Mouse (Mus musculus): ENCODE results near the gene Cplane1.
A peak's percentile ranks its signal among the peaks of the same experiment; 100 is the strongest.
"Not testable (repeated sequence)": the region's sequence is repeated elsewhere in the genome, so short reads cannot be mapped to it uniquely, and the experiment has no call there.

Gene Cplane1

GRCm38 (mm10) chr15:8168591-8169265, at the start of gene Cplane1:
TSS of gene Cplane1 (plus strand) at chr15:8169106.
- peak; percentile 96 for DNase-seq (ENCODE audit: low read depth, low spot score)

- peak; percentile 75 for DNase-seq (ENCODE audit: low read depth, low spot score)
Observed at GRCm38 (mm10) chr15:8129281-8129680, 39.6 kb upstream of the Cplane1 start.

- DNase-seq (ENCODE audit: low read depth, low spot score) = no peak
Observed at GRCm38 (mm10) chr15:8131268-8131667, 37.6 kb upstream of the Cplane1 start.

GRCm38 (mm10) chr15:8131761-8132160, 37.1 kb upstream of the Cplane1 start:
- DNase-seq (ENCODE audit: low read depth, low spot score) = peak; percentile 48

- no peak for DNase-seq (ENCODE audit: low read depth, low spot score)
Observed at GRCm38 (mm10) chr15:8135606-8136005, 33.3 kb upstream of the Cplane1 start.

- peak; percentile 73 for DNase-seq (ENCODE audit: low read depth, low spot score)
Observed at GRCm38 (mm10) chr15:8161841-8162240, 7.1 kb upstream of the Cplane1 start.

GRCm38 (mm10) chr15:8169266-8169746, 400 bp downstream of the Cplane1 start:
- no peak for DNase-seq (ENCODE audit: low read depth, low spot score)

GRCm38 (mm10) chr15:8189563-8189962, 20.7 kb downstream of the Cplane1 start:
- DNase-seq (ENCODE audit: low read depth, low spot score) = no peak

GRCm38 (mm10) chr15:8190435-8190834, 21.5 kb downstream of the Cplane1 start:
- DNase-seq (ENCODE audit: low read depth, low spot score) = no peak

- peak; percentile 66 for DNase-seq (ENCODE audit: low read depth, low spot score)
Observed at GRCm38 (mm10) chr15:8200317-8200716, 31.4 kb downstream of the Cplane1 start.

GRCm38 (mm10) chr15:8208362-8208761, 39.5 kb downstream of the Cplane1 start:
- DNase-seq (ENCODE audit: low read depth, low spot score) = no peak

GRCm38 (mm10) chr15:8214811-8215210, 45.9 kb downstream of the Cplane1 start:
- no peak for DNase-seq (ENCODE audit: low read depth, low spot score)

- DNase-seq (ENCODE audit: low read depth, low spot score) = peak; percentile 46
Observed at GRCm38 (mm10) chr15:8234167-8234566, 65.3 kb downstream of the Cplane1 start.

GRCm38 (mm10) chr15:8265946-8266345, 97.0 kb downstream of the Cplane1 start:
- no peak for DNase-seq (ENCODE audit: low read depth, low spot score)

- DNase-seq (ENCODE audit: low read depth, low spot score) = no peak
Observed at GRCm38 (mm10) chr15:8267211-8267610, 98.3 kb downstream of the Cplane1 start.

GRCm38 (mm10) chr15:8268231-8268630, 99.3 kb downstream of the Cplane1 start:
- no peak for DNase-seq (ENCODE audit: low read depth, low spot score)

- no peak for DNase-seq (ENCODE audit: low read depth, low spot score)
Observed at GRCm38 (mm10) chr15:8271952-8272351, 103.0 kb downstream of the Cplane1 start.

- DNase-seq (ENCODE audit: low read depth, low spot score) = not testable (repeated sequence)
Observed at GRCm38 (mm10) chr15:8277916-8278315, 109.0 kb downstream of the Cplane1 start.

GRCm38 (mm10) chr15:8279320-8279779, 110.4 kb downstream of the Cplane1 start:
- DNase-seq (ENCODE audit: low read depth, low spot score) = peak; percentile 30

- DNase-seq (ENCODE audit: low read depth, low spot score) = no peak
Observed at GRCm38 (mm10) chr15:8279929-8280610, 111.2 kb downstream of the Cplane1 start.

GRCm38 (mm10) chr15:8281701-8282100, 112.8 kb downstream of the Cplane1 start:
- DNase-seq (ENCODE audit: low read depth, low spot score) = no peak

- DNase-seq (ENCODE audit: low read depth, low spot score) = no peak
Observed at GRCm38 (mm10) chr15:8282155-8282554, 113.2 kb downstream of the Cplane1 start.

- no peak for DNase-seq (ENCODE audit: low read depth, low spot score)
Observed at GRCm38 (mm10) chr15:8291251-8291650, 122.3 kb downstream of the Cplane1 start.

All from ZHBTc4 (cell line).